Mouse (Mus musculus): ENCODE measurements around the gene Cnpy2. TPM values are rescaled to one million over a fixed set of nuclear protein-coding genes. Genes with fewer than 3 reads are reported as not detected.
A peak's percentile ranks its signal among the peaks of the same experiment; 100 is the strongest.
"Not testable (repeated sequence)": the region's sequence is repeated elsewhere in the genome, so short reads cannot be mapped to it uniquely, and the experiment has no call there.

Gene Cnpy2
- total RNA-seq, 2 experiments from 2014 or later, result 64.7 to 70.5 TPM

- intact Hi-C loops (cut with DNase I), result no loop called here
- DNase-seq (ENCODE audit: low spot score in 2 of 2), result no peak
Measured at GRCm38 (mm10) chr10:128309654-128310053, 12.6 kb upstream of the Cnpy2 start.

- no peak for DNase-seq (ENCODE audit: low spot score in 2 of 2)
- intact Hi-C loops (cut with DNase I), result no loop called here
Measured at GRCm38 (mm10) chr10:128310177-128310576, 12.1 kb upstream of the Cnpy2 start.

- intact Hi-C loops (cut with DNase I), result no loop called here
- DNase-seq (ENCODE audit: low spot score in 2 of 2), result no peak
Measured at GRCm38 (mm10) chr10:128310902-128311301, 11.4 kb upstream of the Cnpy2 start.

GRCm38 (mm10) chr10:128315578-128315977 is 6.7 kb upstream of the Cnpy2 start:
- intact Hi-C loops (cut with DNase I), result no loop called here
- no peak for DNase-seq (ENCODE audit: low spot score in 2 of 2)

GRCm38 (mm10) chr10:128321641-128322040 is 618 bp upstream of the Cnpy2 start:
- no peak for DNase-seq (ENCODE audit: low spot score in 2 of 2)
- intact Hi-C loops (cut with DNase I), result loop anchor here (1.0 kb wide), 1 partner anchor 18 kb away; the partner anchor contains the start of gene Pan2

- intact Hi-C loops (cut with DNase I), result no loop called here
- DNase-seq (ENCODE audit: low spot score in 2 of 2), result no peak
Measured at GRCm38 (mm10) chr10:128323516-128323915, 1.3 kb downstream of the Cnpy2 start.

- peak in 1 of 2 experiments; percentile 58 for DNase-seq (ENCODE audit: low spot score in 2 of 2)
- intact Hi-C loops (cut with DNase I), result no loop called here
Measured at GRCm38 (mm10) chr10:128326825-128327224, 4.6 kb downstream of the Cnpy2 start.

- intact Hi-C loops (cut with DNase I), result no loop called here
- no peak for DNase-seq (ENCODE audit: low spot score in 2 of 2)
Measured at GRCm38 (mm10) chr10:128327610-128328009, 5.4 kb downstream of the Cnpy2 start.

GRCm38 (mm10) chr10:128332358-128333249 is 10.3 kb downstream of the Cnpy2 start:
- DNase-seq (ENCODE audit: low spot score in 2 of 2), result not testable (repeated sequence)
- intact Hi-C loops (cut with DNase I), result loop anchor here (2.0 kb wide), 1 partner anchor 126 kb away; the partner anchor contains the start of gene Smarcc2

GRCm38 (mm10) chr10:128335582-128335981 is 13.3 kb downstream of the Cnpy2 start:
- peak; percentile 47 to 65 for DNase-seq (ENCODE audit: low spot score in 2 of 2)
- intact Hi-C loops (cut with DNase I), result loop anchor here (5.0 kb wide), 1 partner anchor 42 kb away; the partner anchor contains the start of gene Ankrd52

- no peak for DNase-seq (ENCODE audit: low spot score in 2 of 2)
- intact Hi-C loops (cut with DNase I), result loop anchor here (2.0 to 5.0 kb wide), 2 partner anchors 41 to 73 kb away; partner anchors contain the start of gene Ankrd52
Measured at GRCm38 (mm10) chr10:128336195-128336594, 13.9 kb downstream of the Cnpy2 start.

- no peak for DNase-seq (ENCODE audit: low spot score in 2 of 2)
- intact Hi-C loops (cut with DNase I), result loop anchor here (2.0 to 5.0 kb wide), 2 partner anchors 41 to 72 kb away; partner anchors contain the start of gene Ankrd52
Measured at GRCm38 (mm10) chr10:128336597-128336996, 14.3 kb downstream of the Cnpy2 start.

GRCm38 (mm10) chr10:128337306-128338181 is 15.3 kb downstream of the Cnpy2 start, which contains the start of gene Cs:
Gene Cs, plus strand, starts transcription at chr10:128337734.
- intact Hi-C loops (cut with DNase I), result loop anchor here (1.0 to 5.0 kb wide), 3 partner anchors 34 to 71 kb away; partner anchors contain the start of genes Ankrd52 and Pan2
- peak; percentile 93 to 98 for DNase-seq (ENCODE audit: low spot score in 2 of 2)

GRCm38 (mm10) chr10:128338415-128338814 is 16.2 kb downstream of the Cnpy2 start:
- intact Hi-C loops (cut with DNase I), result loop anchor here (5.0 kb wide), 1 partner anchor 39 kb away; the partner anchor contains the start of gene Ankrd52

GRCm38 (mm10) chr10:128338948-128339347 is 16.7 kb downstream of the Cnpy2 start:
- DNase-seq (ENCODE audit: low spot score in 2 of 2), result no peak
- intact Hi-C loops (cut with DNase I), result loop anchor here (5.0 kb wide), 1 partner anchor 38 kb away; the partner anchor contains the start of gene Ankrd52

More at GRCm38 (mm10) chr10:128338415-128338814, 16.2 kb downstream of the Cnpy2 start:
- DNase-seq (ENCODE audit: low spot score in 2 of 2), result no peak

GRCm38 (mm10) chr10:128340257-128340656 is 18.0 kb downstream of the Cnpy2 start:
- DNase-seq (ENCODE audit: low spot score in 2 of 2), result no peak
- intact Hi-C loops (cut with DNase I), result no loop called here

- DNase-seq (ENCODE audit: low spot score in 2 of 2), result peak in 1 of 2 experiments; percentile 29
- intact Hi-C loops (cut with DNase I), result no loop called here
Measured at GRCm38 (mm10) chr10:128343436-128343835, 21.2 kb downstream of the Cnpy2 start.

GRCm38 (mm10) chr10:128344568-128345275 is 22.5 kb downstream of the Cnpy2 start:
- DNase-seq (ENCODE audit: low spot score in 2 of 2), result peak; percentile 56 to 89
- intact Hi-C loops (cut with DNase I), result no loop called here

GRCm38 (mm10) chr10:128347541-128347940 is 25.3 kb downstream of the Cnpy2 start:
- DNase-seq (ENCODE audit: low spot score in 2 of 2), result no peak
- intact Hi-C loops (cut with DNase I), result no loop called here
